Mouse (Mus musculus) liver, embryonic 16.5 days (tissue): ENCODE results near the gene Sp2. TPM values are rescaled to one million over a fixed set of nuclear protein-coding genes. Genes with fewer than 3 reads are reported as not detected.

ENCODE experiments used
- ATAC-seq: fragments of 200-750 bp; cut with Nextera tagmentation; 2 replicates; pipeline ENCODE4 v1.8.0; 2017; ENCODE audit warnings: low read depth, mild to moderate bottlenecking, moderate number of reproducible peaks, moderate library complexity
- H3K27ac ChIP-seq: fragments of 300-500 bp; sonication (generic); 2 replicates; pipeline ENCODE4 v1.5.1; 2014; ENCODE audit warnings: mild to moderate bottlenecking, low read length
- H3K27me3 ChIP-seq: fragments of 300-500 bp; sonication (generic); 2 replicates; pipeline ENCODE4 v1.6.1; 2014; ENCODE audit warnings: low read depth, low read length, mixed read lengths; ENCODE audit not compliant: control insufficient read depth, insufficient read depth
- H3K36me3 ChIP-seq: fragments of 300-500 bp; sonication (generic); 2 replicates; pipeline ENCODE4 v1.6.1; 2014; ENCODE audit warnings: mild to moderate bottlenecking; ENCODE audit not compliant: control insufficient read depth, insufficient read depth
- H3K4me1 ChIP-seq: fragments of 300-500 bp; sonication (generic); 2 replicates; pipeline ENCODE4 v1.6.1; 2014; ENCODE audit warnings: low read depth, low read length, mixed read lengths; ENCODE audit not compliant: control insufficient read depth
- H3K4me2 ChIP-seq: fragments of 300-500 bp; sonication (generic); 2 replicates; pipeline ENCODE4 v1.6.1; 2014; ENCODE audit warnings: low read depth, low read length, mixed read lengths
- H3K4me3 ChIP-seq: fragments of 300-500 bp; sonication (generic); 2 replicates; pipeline ENCODE4 v1.5.1; 2014; ENCODE audit warnings: low read depth, mild to moderate bottlenecking, low read length
- H3K9ac ChIP-seq: fragments of 300-500 bp; sonication (generic); 2 replicates; pipeline ENCODE4 v1.6.1; 2014; ENCODE audit warnings: low read depth, low read length
- H3K9me3 ChIP-seq: fragments of 300-500 bp; sonication (generic); replicated peaks from 2 replicates; pipeline ENCODE4 v1.6.1; 2016; ENCODE audit warnings: low read length; ENCODE audit not compliant: control insufficient read depth
- WGBS: fragments of 180-500 bp; shearing (Covaris S2); extraction: QIAGEN DNeasy Blood & Tissue Kit; methylation state at CpG from one replicate; pipeline ENCODE4 v1.1.7; 2014; ENCODE audit not compliant: insufficient replicate concordance; 5-methylcytosine and 5-hydroxymethylcytosine counted together
- polyA plus RNA-seq: library from polyadenylated mRNA; unstranded; fragments of >200 nt; fragmentation: Nextera tagmentation; extraction: Ambion mirVana; gene quantifications from 2 replicates; pipeline ENCODE4 v1.2.1, GENCODE M21; 2015

The Sp2 gene
- polyA plus RNA-seq, 1 experiment from 2014 or later, result 18.6 TPM

- 80% methylated on average over 10 of the region's 10 CpGs for WGBS
- Histone ChIP-seq H3K9ac (no peak overlapping the region), H3K27me3 (no peaks in the 10 kb centered on the region), H3K4me3 (no peak overlapping the region), H3K4me1 (peaks cover 71% of the 10 kb centered on the region), H3K9me3 (no peaks in the 10 kb centered on the region), H3K4me2 (no peak overlapping the region), H3K36me3 (peaks cover 81% of the 10 kb centered on the region), H3K27ac (peak overlapping the region; percentile 3)
- no peak for ATAC-seq
Observed at GRCm38 (mm10) chr11:96952426-96952825, 30.3 kb downstream of the Sp2 start.

- H3K9ac ChIP-seq, result no peak overlapping the region
- peak overlapping the region; percentile 60 for H3K27ac ChIP-seq
- H3K4me3 ChIP-seq, result no peak overlapping the region
- 90% methylated on average over 3 of the region's 3 CpGs for WGBS
- peaks cover 67% of the 10 kb centered on the region for H3K36me3 ChIP-seq
- no peak for ATAC-seq
- H3K4me2 ChIP-seq, result no peak overlapping the region
- no peaks in the 10 kb centered on the region for H3K27me3 ChIP-seq
- peaks cover 69% of the 10 kb centered on the region for H3K4me1 ChIP-seq
- no peaks in the 10 kb centered on the region for H3K9me3 ChIP-seq
Observed at GRCm38 (mm10) chr11:96950767-96951166, 32.0 kb downstream of the Sp2 start.

GRCm38 (mm10) chr11:96947849-96948248 lies 34.9 kb downstream of the Sp2 start:
- Histone ChIP-seq H3K9me3 (no peaks in the 10 kb centered on the region), H3K27me3 (no peaks in the 10 kb centered on the region), H3K4me3 (peak overlapping the region; percentile 47), H3K36me3 (peaks cover 38% of the 10 kb centered on the region), H3K9ac (peak overlapping the region; percentile 67), H3K27ac (peak overlapping the region; percentile 98), H3K4me2 (peak overlapping the region; percentile 97), H3K4me1 (peaks cover 65% of the 10 kb centered on the region)
- peak; percentile 78 for ATAC-seq
- WGBS, result 20% methylated on average over 4 of the region's 4 CpGs

DNA sequence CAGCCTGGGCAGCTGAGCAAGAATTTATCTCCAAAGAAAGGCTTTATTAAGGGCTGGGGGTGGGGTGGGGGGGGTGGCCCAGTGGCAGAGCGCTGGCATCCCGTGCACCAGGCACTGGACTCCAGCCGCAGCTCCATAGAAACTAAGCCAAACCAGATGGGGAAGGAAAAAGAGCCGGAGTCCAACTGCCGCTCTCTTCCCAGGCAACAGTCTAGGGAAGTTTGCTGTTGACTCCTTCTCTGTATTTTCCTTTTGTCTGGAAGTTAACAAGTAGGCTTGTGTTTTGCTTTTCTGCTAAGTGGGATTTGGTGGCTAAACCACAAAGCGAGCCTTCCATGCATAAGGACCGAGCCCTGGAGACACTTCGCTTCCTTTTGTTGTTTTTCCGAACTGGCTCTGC lies 36.3 kb downstream of the Sp2 start:
- no peaks in the 10 kb centered on the region for H3K9me3 ChIP-seq
- 62% methylated on average over 9 of the region's 9 CpGs for WGBS
- no peaks in the 10 kb centered on the region for H3K27me3 ChIP-seq
- peak overlapping the region; percentile 80 for H3K4me3 ChIP-seq
- peak overlapping the region; percentile 71 for H3K9ac ChIP-seq
- peaks cover 65% of the 10 kb centered on the region for H3K4me1 ChIP-seq
- peak overlapping the region; percentile 97 for H3K4me2 ChIP-seq
- peaks cover 25% of the 10 kb centered on the region for H3K36me3 ChIP-seq
- no peak for ATAC-seq
- H3K27ac ChIP-seq, result peak overlapping the region; percentile 98

DNA sequence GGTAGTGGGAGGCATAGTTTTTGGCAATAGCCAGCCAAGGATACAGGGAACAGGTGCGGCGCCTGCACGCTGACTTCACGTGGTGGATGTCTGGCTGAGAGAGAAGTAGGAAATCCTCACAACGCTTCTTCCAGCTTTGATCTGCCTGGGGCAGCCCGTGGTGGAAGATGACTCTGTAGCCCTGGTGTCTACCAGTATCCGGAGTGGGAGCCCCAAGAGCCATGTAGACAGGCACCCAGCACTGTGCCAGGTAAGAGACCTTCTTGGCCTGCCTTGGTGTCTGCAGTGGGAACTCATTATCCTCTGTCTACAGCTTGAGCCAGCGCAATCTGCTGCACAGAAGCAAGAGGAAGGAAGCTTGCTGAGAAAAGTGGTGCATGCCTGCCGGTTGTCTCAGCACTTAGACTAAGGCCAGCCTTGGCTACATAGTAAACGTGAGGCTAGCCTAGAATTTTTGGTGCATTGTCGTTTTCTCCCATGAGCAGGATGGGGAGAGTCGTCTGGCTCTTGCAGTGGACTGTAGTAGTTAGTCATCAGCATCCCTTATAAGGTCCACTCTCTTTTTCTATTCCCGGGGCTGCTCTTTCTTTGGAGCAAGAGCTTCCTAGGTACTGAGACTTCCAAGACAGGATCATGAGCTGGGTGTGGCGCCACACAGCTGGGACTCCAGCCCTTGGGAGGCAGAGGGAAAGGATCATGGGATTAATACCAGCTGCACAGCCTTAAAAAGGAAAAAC lies 37.7 kb downstream of the Sp2 start:
- Histone ChIP-seq H3K9ac (peak overlapping the region; percentile 71), H3K36me3 (peaks cover 21% of the 10 kb centered on the region), H3K27ac (peak overlapping the region; percentile 98), H3K27me3 (no peaks in the 10 kb centered on the region), H3K4me1 (peaks cover 65% of the 10 kb centered on the region), H3K4me3 (peak overlapping the region; percentile 80), H3K9me3 (no peaks in the 10 kb centered on the region), H3K4me2 (peak overlapping the region; percentile 97)
- 26% methylated on average over 14 of the region's 14 CpGs for WGBS
- ATAC-seq, result no peak

- H3K36me3 ChIP-seq, result peaks cover 23% of the 10 kb centered on the region
- H3K4me2 ChIP-seq, result peak within 1 kb of the TSS; percentile 97
- peak within 1 kb of the TSS; percentile 98 for H3K27ac ChIP-seq
- peaks cover 66% of the 10 kb centered on the region for H3K4me1 ChIP-seq
- peak; percentile 83 for ATAC-seq
- H3K4me3 ChIP-seq, result peak within 1 kb of the TSS; percentile 80
- WGBS, result under 1% methylated on average over 29 of the region's 29 CpGs
- no peaks in the 10 kb centered on the region for H3K9me3 ChIP-seq
- H3K27me3 ChIP-seq, result no peaks in the 10 kb centered on the region
- peak within 1 kb of the TSS; percentile 95 for H3K9ac ChIP-seq
Observed at GRCm38 (mm10) chr11:96943746-96944304, 38.9 kb downstream of the Sp2 start, which contains the start of gene Pnpo. Pnpo (minus strand) TSS chr11:96943986.

- Histone ChIP-seq H3K27ac (peak overlapping the region; percentile 98), H3K4me2 (peak overlapping the region; percentile 97), H3K36me3 (peaks cover 39% of the 10 kb centered on the region), H3K9me3 (no peaks in the 10 kb centered on the region), H3K4me1 (peaks cover 67% of the 10 kb centered on the region), H3K4me3 (peak overlapping the region; percentile 80), H3K27me3 (no peaks in the 10 kb centered on the region), H3K9ac (peak overlapping the region; percentile 95)
- peak; percentile 59 for ATAC-seq
- 33% methylated on average over 6 of the region's 6 CpGs for WGBS
Observed at GRCm38 (mm10) chr11:96941989-96942590, 40.7 kb downstream of the Sp2 start.

- Histone ChIP-seq H3K9me3 (no peaks in the 10 kb centered on the region), H3K4me3 (peak overlapping the region; percentile 80), H3K27ac (peak overlapping the region; percentile 98), H3K27me3 (no peaks in the 10 kb centered on the region), H3K4me2 (peak overlapping the region; percentile 97), H3K36me3 (peaks cover 42% of the 10 kb centered on the region), H3K9ac (peak overlapping the region; percentile 95), H3K4me1 (peaks cover 67% of the 10 kb centered on the region)
- ATAC-seq, result peak; percentile 4; the same call in 1 of the 2 replicates
- WGBS, result 49% methylated on average over 16 of the region's 16 CpGs
Observed at GRCm38 (mm10) chr11:96940578-96941465, 41.9 kb downstream of the Sp2 start.
